Mouse (Mus musculus): ENCODE measurements at regions not wholly inside any gene's neighbourhood (a gene's known extent, or its start where the extent isn't known, plus 50 kb on each side); places are given as distances from the start of the nearest gene placed in this dataset.

DNA sequence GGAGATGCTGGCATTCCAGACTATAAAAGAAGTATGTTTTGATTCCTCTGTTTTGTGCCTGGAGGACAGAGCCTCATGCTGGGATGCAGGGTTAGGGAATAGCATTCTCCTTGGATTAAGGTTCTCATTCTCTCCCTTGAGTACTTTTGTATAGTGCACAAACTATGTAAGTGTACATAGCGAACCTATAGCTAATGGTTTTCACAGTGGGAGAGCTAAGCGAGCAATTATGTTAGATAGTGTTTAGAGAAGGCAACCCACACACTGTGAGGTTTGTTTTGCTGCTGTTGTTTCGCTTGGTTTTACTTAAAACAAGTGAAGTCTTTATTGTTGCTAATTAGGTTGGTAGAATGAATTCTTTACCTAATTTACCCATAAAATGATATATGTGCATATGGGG is 266.2 kb downstream of the 1700017N19Rik start:
- no peak for TF ChIP-seq CTCF (IDR thresholded peaks at IDR 0.05; ENCODE audit: control insufficient read depth, insufficient read depth, low read length)
- no peak for TF ChIP-seq POLR2A (IDR thresholded peaks at IDR 0.05; ENCODE audit: borderline replicate concordance, control insufficient read depth, low read depth, low read length)

Measured in bone marrow, adult 2 months (tissue).